Mouse (Mus musculus) liver, postnatal 0 days (tissue): Measurements from ENCODE around the gene Rab21. TPM values are rescaled to one million over a fixed set of nuclear protein-coding genes. Genes with fewer than 3 reads are reported as not detected.

Experiments
- ATAC-seq: fragments of 200-750 bp; cut with Nextera tagmentation; 2 replicates; pipeline ENCODE4 v1.8.0; 2017; ENCODE audit warnings: mild to moderate bottlenecking, moderate library complexity
- DNase-seq: peaks from one replicate; pipeline ENCODE4 v3.0.0-alpha.2; 2016
- H3K27ac ChIP-seq: fragments of 300-500 bp; sonication (generic); 2 replicates; pipeline ENCODE4 v1.5.1; 2014; ENCODE audit warnings: antibody characterized with exemption, moderate library complexity, mild to moderate bottlenecking, low read depth
- H3K27me3 ChIP-seq: fragments of 300-500 bp; sonication (generic); 2 replicates; pipeline ENCODE4 v1.6.1; 2014; ENCODE audit warnings: low read length, control low read depth, mixed read lengths; ENCODE audit not compliant: insufficient read depth
- H3K36me3 ChIP-seq: fragments of 300-500 bp; sonication (generic); replicated peaks from 2 replicates; pipeline ENCODE4 v1.6.1; 2014; ENCODE audit warnings: mild to moderate bottlenecking, control low read depth, low read length, moderate library complexity, mixed read lengths; ENCODE audit not compliant: insufficient read depth
- H3K4me1 ChIP-seq: fragments of 300-500 bp; sonication (generic); 2 replicates; pipeline ENCODE4 v1.6.1; 2014; ENCODE audit warnings: antibody characterized with exemption, mild to moderate bottlenecking, control low read depth; ENCODE audit not compliant: insufficient read depth
- H3K4me2 ChIP-seq: fragments of 300-500 bp; sonication (generic); 2 replicates; pipeline ENCODE4 v1.6.1; 2014; ENCODE audit warnings: low read depth, mild to moderate bottlenecking, low read length, moderate library complexity, mixed read lengths
- H3K4me3 ChIP-seq: fragments of 300-500 bp; sonication (generic); 2 replicates; pipeline ENCODE4 v1.5.1; 2014; ENCODE audit warnings: low read depth, low read length
- H3K9ac ChIP-seq: fragments of 300-500 bp; sonication (generic); replicated peaks from 2 replicates; pipeline ENCODE4 v1.6.1; 2014; ENCODE audit warnings: mild to moderate bottlenecking, moderate library complexity
- H3K9me3 ChIP-seq: fragments of 300-500 bp; sonication (generic); 2 replicates; pipeline ENCODE4 v1.6.1; 2016; ENCODE audit warnings: mild to moderate bottlenecking, control low read depth, low read length, mixed read lengths
- CTCF ChIP-seq: sonication (generic); IDR thresholded peaks from 2 replicates; pipeline ENCODE4 v1.5.1; 2016; ENCODE audit warnings: antibody characterized with exemption, low read depth
- EP300 ChIP-seq: IDR thresholded peaks from 2 replicates; pipeline ENCODE4 v1.6.1; 2016; ENCODE audit warnings: antibody characterized with exemption, low read depth, mild to moderate bottlenecking
- WGBS: fragments of 180-500 bp; shearing (Covaris S2); extraction: QIAGEN DNeasy Blood & Tissue Kit; methylation state at CpG from one replicate; pipeline ENCODE4 v1.1.7; 2014; ENCODE audit not compliant: insufficient replicate concordance; 5-methylcytosine and 5-hydroxymethylcytosine counted together
- polyA plus RNA-seq: library from polyadenylated mRNA; unstranded; fragments of >200 nt; fragmentation: Nextera tagmentation; extraction: Ambion mirVana; gene quantifications from 2 replicates; pipeline ENCODE4 v1.2.1, GENCODE M21; 2015

Gene Rab21
- polyA plus RNA-seq, 1 experiment from 2014 or later: 5.8 TPM

DNA sequence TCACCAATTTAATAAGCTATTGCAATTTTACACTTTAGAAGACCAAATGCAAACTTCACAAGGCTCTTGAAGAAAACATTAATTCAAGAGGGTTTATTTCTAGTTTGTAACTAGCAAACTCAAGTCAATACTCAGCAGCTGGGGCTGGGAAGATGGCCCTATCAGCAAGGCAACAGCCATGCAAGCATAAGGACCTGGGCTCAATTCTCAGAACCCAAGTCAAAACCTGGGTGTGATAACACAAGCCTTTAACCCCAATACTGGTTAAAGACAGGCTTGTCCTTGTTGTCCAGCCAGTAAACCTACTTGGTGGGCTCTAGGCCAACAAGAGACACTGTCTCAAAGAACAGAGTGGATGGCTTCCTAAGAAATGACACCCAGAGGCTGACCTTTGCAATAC lies 31.1 kb upstream of the Rab21 start:
- Histone ChIP-seq H3K9ac (no peak overlapping the region), H3K4me1 (no peaks in the 10 kb centered on the region), H3K27ac (no peak overlapping the region), H3K9me3 (no peaks in the 10 kb centered on the region), H3K4me3 (no peak overlapping the region), H3K36me3 (peaks cover 11% of the 10 kb centered on the region), H3K4me2 (no peak overlapping the region), H3K27me3 (no peaks in the 10 kb centered on the region)
- no peak for DNase-seq
- no peak for TF ChIP-seq CTCF
- TF ChIP-seq EP300: no peak
- ATAC-seq: no peak

DNA sequence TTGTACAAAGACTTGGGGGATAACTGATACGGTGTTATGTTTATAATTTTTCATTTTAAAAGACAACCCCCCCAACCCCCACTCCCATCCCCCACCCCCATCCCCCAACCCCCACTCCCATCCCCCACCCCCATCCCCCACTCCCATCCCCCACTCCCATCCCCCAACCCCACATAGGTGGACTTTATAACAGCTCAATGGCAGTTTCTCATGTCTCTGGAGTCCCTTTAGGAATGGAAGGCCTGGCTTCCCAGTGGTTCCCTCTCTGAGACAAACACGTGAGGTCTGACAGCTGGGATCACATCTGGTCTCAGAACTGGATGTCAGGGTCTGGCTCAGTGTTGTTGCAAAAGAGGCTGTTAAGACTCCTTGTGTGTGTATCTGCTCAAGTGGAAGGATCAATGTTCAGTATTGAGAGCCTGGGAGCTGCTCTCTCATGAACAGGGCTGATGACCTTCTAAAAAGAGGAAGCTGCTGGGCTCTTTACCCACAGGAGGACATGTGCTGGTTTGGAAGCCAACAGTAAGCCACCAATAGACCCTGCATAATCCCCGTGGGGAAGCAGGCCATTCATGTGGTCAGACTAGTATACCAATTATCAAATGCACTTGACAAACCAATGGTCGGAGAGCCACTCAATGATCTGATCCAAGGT lies 27.5 kb upstream of the Rab21 start:
- H3K4me2 ChIP-seq: no peak overlapping the region
- DNase-seq (no peak), ATAC-seq (peak; percentile 15; the same call in 1 of the 2 replicates)
- 72% methylated on average over 4 of the region's 4 CpGs for WGBS
- H3K4me3 ChIP-seq: no peak overlapping the region
- no peaks in the 10 kb centered on the region for H3K4me1 ChIP-seq
- H3K9me3 ChIP-seq: no peaks in the 10 kb centered on the region
- peaks cover 15% of the 10 kb centered on the region for H3K36me3 ChIP-seq
- H3K27ac ChIP-seq: no peak overlapping the region
- TF ChIP-seq EP300 (no peak), CTCF (no peak)
- no peaks in the 10 kb centered on the region for H3K27me3 ChIP-seq
- H3K9ac ChIP-seq: no peak overlapping the region

DNA sequence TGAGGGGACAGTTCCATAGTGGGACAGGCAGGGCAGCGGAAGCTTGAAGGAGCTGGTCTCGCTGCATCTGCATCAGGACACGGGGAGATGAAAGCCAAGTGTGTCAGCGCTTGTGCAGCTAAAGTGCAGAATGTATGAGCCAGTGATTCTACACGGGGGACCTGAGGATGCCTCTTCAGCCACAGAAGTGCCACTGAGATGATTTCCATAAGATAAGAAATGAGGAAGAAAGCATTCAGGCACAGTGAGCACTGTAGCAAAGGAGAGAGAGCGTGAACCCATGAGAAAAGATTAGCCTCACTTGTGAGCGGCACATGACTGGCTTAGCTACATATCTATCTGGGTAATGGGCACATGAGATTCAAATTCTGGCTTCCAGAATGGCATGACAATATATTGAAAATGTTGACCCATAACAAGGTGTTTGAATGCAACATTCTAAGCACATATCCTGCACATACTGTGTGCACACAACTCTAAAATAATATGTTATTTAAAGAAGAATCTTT lies 24.5 kb upstream of the Rab21 start:
- Histone ChIP-seq H3K4me2 (no peak overlapping the region), H3K4me1 (no peaks in the 10 kb centered on the region), H3K36me3 (peaks cover 12% of the 10 kb centered on the region), H3K27ac (no peak overlapping the region), H3K4me3 (no peak overlapping the region), H3K9me3 (no peaks in the 10 kb centered on the region), H3K27me3 (no peaks in the 10 kb centered on the region), H3K9ac (no peak overlapping the region)
- 77% methylated on average over 7 of the region's 7 CpGs for WGBS
- ATAC-seq (no peak), DNase-seq (no peak)
- TF ChIP-seq EP300 (no peak), CTCF (no peak)

DNA sequence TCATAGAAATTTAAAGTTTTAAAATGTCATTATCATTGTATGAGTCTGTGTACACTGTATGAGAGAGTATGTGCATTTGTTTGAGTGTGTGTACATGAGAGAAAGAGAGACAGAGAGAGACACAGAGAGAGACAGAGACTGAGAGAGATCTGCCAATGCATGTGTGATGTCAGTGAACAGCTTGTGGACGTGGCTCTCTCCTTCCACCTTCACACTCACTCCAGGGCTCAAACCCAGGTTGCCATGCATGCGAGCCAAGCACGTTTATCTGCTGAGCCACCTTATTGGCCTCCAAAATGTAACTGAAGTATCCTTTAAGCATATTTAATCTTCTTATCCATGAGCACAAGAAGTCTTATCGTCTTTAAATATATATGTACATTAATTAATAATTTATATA lies 21.5 kb upstream of the Rab21 start:
- Histone ChIP-seq H3K27me3 (no peaks in the 10 kb centered on the region), H3K27ac (no peak overlapping the region), H3K36me3 (peaks cover 6% of the 10 kb centered on the region; the same call in 1 of the 2 replicates), H3K9ac (no peak overlapping the region), H3K4me1 (no peaks in the 10 kb centered on the region), H3K4me3 (no peak overlapping the region), H3K4me2 (no peak overlapping the region), H3K9me3 (no peaks in the 10 kb centered on the region)
- ATAC-seq (no peak), DNase-seq (no peak)
- TF ChIP-seq EP300: no peak
- no peak for TF ChIP-seq CTCF
- 64% methylated on average over 4 of the region's 4 CpGs for WGBS

DNA sequence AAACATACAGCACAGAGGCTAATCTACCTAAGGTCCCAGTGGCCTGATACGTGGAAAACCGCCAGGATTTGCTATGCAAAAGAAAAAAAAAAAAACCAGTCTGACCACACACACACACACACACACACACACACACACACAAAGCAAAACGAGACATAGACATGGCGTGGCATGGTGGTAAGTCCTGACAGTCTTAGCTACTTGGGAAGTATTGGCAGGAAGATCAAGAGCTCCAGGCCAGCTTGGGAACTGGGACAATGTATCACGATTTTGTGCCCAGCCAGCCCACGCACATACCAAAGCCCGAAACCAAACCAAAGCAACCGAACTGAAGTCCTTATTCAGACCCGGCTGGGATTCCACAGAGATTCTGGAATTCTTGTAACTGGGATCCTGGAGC lies 18.1 kb upstream of the Rab21 start:
- TF ChIP-seq CTCF: no peak
- TF ChIP-seq EP300: no peak

DNA sequence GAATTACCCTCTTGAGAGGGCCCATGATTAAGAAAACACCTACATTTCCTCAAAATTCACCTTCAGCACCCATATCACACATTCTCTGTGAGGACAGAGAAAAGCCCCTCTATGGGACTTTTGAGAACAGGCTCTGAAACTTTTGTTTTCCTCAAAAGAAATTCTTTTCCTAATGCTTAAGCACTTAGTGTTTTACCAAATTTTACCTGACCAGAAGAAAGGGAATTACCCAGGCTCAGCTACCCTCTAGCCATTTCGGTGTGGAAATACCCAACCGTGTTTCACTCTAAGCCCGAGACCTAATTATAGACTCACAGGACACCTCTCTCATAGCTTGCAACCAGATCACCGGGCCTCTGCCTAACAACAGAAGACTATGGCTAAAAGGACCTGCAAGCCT lies 17.6 kb upstream of the Rab21 start:
- Histone ChIP-seq H3K9me3 (no peaks in the 10 kb centered on the region), H3K36me3 (no peaks in the 10 kb centered on the region), H3K27ac (no peak overlapping the region), H3K9ac (no peak overlapping the region), H3K4me2 (no peak overlapping the region), H3K27me3 (no peaks in the 10 kb centered on the region), H3K4me1 (no peaks in the 10 kb centered on the region), H3K4me3 (no peak overlapping the region)
- 83% methylated on average over 4 of the region's 4 CpGs for WGBS
- ATAC-seq (no peak), DNase-seq (no peak)
- no peak for TF ChIP-seq EP300

More for the DNA sequence above, 18.1 kb upstream of the Rab21 start:
- Histone ChIP-seq H3K4me1 (no peaks in the 10 kb centered on the region), H3K27ac (no peak overlapping the region), H3K9me3 (no peaks in the 10 kb centered on the region), H3K27me3 (no peaks in the 10 kb centered on the region), H3K9ac (no peak overlapping the region), H3K4me3 (no peak overlapping the region), H3K36me3 (no peaks in the 10 kb centered on the region), H3K4me2 (no peak overlapping the region)
- no peak for ATAC-seq
- WGBS: 75% methylated on average over 9 of the region's 9 CpGs
- DNase-seq: no peak

DNA sequence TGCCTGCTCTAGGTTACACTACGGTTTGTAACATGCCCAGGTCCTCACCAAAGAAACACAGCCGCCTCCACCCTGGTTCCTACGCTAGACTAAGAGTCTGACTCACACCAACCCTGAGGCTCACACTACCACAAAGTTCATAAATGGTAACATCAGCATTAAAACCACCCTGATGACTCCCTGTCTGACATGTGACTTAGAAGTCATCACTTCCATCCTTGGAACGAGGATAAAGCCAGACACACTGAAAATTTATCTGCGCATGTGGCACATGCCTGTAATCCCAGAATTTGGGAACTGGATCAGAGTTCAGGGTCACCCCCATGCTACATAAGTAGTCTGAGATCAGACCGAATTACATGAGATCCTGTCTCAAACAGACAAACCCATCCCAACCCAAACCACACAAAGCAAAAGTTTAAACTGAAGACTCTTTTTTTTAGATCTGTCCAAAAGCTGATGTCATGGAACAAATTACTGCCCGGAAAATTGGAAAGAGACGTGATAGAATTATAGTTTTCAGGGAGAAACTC lies 17.1 kb upstream of the Rab21 start:
- H3K4me3 ChIP-seq: no peak overlapping the region
- H3K4me1 ChIP-seq: no peaks in the 10 kb centered on the region
- H3K27me3 ChIP-seq: no peaks in the 10 kb centered on the region
- ATAC-seq (no peak), DNase-seq (no peak)
- no peak overlapping the region for H3K4me2 ChIP-seq
- H3K36me3 ChIP-seq: no peaks in the 10 kb centered on the region
- no peak overlapping the region for H3K27ac ChIP-seq
- H3K9me3 ChIP-seq: no peaks in the 10 kb centered on the region
- H3K9ac ChIP-seq: no peak overlapping the region
- 73% methylated on average over 8 of the region's 8 CpGs for WGBS
- no peak for TF ChIP-seq EP300
- no peak for TF ChIP-seq CTCF
